Mouse (Mus musculus): ENCODE data around the gene Gtf3a.
"Not testable (repeated sequence)": the region's sequence is repeated elsewhere in the genome, so short reads cannot be mapped to it uniquely, and the experiment has no call there.

Gene Gtf3a

GRCm38 (mm10) chr5:146937541-146938503 lies 10.6 kb upstream of the Gtf3a start:
- no peak for DNase-seq

GRCm38 (mm10) chr5:146939109-146939796 lies 9.2 kb upstream of the Gtf3a start:
- DNase-seq: no peak

GRCm38 (mm10) chr5:146940219-146940618 lies 8.2 kb upstream of the Gtf3a start:
- peak in 1 of 2 experiments; percentile 26 for DNase-seq

- not testable (repeated sequence) for DNase-seq
Observed at GRCm38 (mm10) chr5:146941939-146942338, 6.5 kb upstream of the Gtf3a start.

GRCm38 (mm10) chr5:146942965-146943364 lies 5.5 kb upstream of the Gtf3a start:
- DNase-seq: no peak

GRCm38 (mm10) chr5:146944568-146944967 lies 3.9 kb upstream of the Gtf3a start:
- DNase-seq: no peak

- DNase-seq: no peak
Observed at GRCm38 (mm10) chr5:146946682-146947081, 1.8 kb upstream of the Gtf3a start.

GRCm38 (mm10) chr5:146947497-146947896 lies 960 bp upstream of the Gtf3a start:
- DNase-seq: no peak

- DNase-seq: no peak
Observed at GRCm38 (mm10) chr5:146948041-146948507, 383 bp upstream of the Gtf3a start.

- DNase-seq: peak in 1 of 2 experiments; percentile 34
Observed at GRCm38 (mm10) chr5:146954576-146954975, 6.1 kb downstream of the Gtf3a start.

GRCm38 (mm10) chr5:146955651-146956050 lies 7.2 kb downstream of the Gtf3a start:
- no peak for DNase-seq

GRCm38 (mm10) chr5:146956678-146957077 lies 8.2 kb downstream of the Gtf3a start:
- DNase-seq: no peak

- DNase-seq: peak; percentile 83 to 86
Observed at GRCm38 (mm10) chr5:146963118-146963936, 14.9 kb downstream of the Gtf3a start, which contains the start of gene Mtif3. Mtif3 (minus strand) TSS chr5:146963800.

GRCm38 (mm10) chr5:146963937-146964278 lies 15.5 kb downstream of the Gtf3a start:
- DNase-seq: no peak

GRCm38 (mm10) chr5:146968695-146969393 lies 20.4 kb downstream of the Gtf3a start:
- no peak for DNase-seq

- no peak for DNase-seq
Observed at GRCm38 (mm10) chr5:146971776-146972561, 23.5 kb downstream of the Gtf3a start.

GRCm38 (mm10) chr5:146973353-146973752 lies 24.9 kb downstream of the Gtf3a start:
- peak; percentile 80 to 82 for DNase-seq

- peak; percentile 71 to 75 for DNase-seq
Observed at GRCm38 (mm10) chr5:146973858-146974780, 25.7 kb downstream of the Gtf3a start.

GRCm38 (mm10) chr5:146974781-146975123 lies 26.3 kb downstream of the Gtf3a start:
- DNase-seq: peak; percentile 55 to 63

GRCm38 (mm10) chr5:146981376-146981775 lies 32.9 kb downstream of the Gtf3a start:
- DNase-seq: peak; percentile 80 to 82

All from kidney, adult 8-10 months (tissue).